Mouse (Mus musculus) ES-Bruce4 (cell line): ENCODE results near the gene Pknox2.

Source experiments
- CTCF ChIP-seq: IDR thresholded peaks from one replicate; pipeline ENCODE4 v1.8.1; 2011; ENCODE audit warnings: low read depth, low read length
- POLR2A ChIP-seq: IDR thresholded peaks from one replicate; pipeline ENCODE4 v1.8.1; 2011; ENCODE audit warnings: low read length; ENCODE audit not compliant: insufficient read depth

- peak; percentile 3 for TF ChIP-seq CTCF
- TF ChIP-seq POLR2A: no peak
Measured at GRCm38 (mm10) chr9:37124696-37125480, 22.3 kb downstream of the Pknox2 start.
